Mouse (Mus musculus) lung, postnatal 0 days (tissue): ENCODE results near the gene Ankrd33. TPM values are rescaled to one million over a fixed set of nuclear protein-coding genes. Genes with fewer than 3 reads are reported as not detected.

ENCODE experiments used
- ATAC-seq: fragments of 200-750 bp; cut with Nextera tagmentation; 2 replicates; pipeline ENCODE4 v1.8.0; 2017; ENCODE audit warnings: moderate library complexity
- DNase-seq: peaks from one replicate; pipeline ENCODE4 v3.0.0-alpha.2; 2016; ENCODE audit warnings: low spot score
- H3K27ac ChIP-seq: fragments of 300-500 bp; sonication (generic); 2 replicates; pipeline ENCODE4 v1.5.1; 2014; ENCODE audit warnings: antibody characterized with exemption, mild to moderate bottlenecking, low read length, mixed read lengths
- H3K27me3 ChIP-seq: fragments of 300-500 bp; sonication (generic); replicated peaks from 2 replicates; pipeline ENCODE4 v1.6.1; 2014; ENCODE audit warnings: low read length, mixed read lengths; ENCODE audit not compliant: insufficient read depth
- H3K36me3 ChIP-seq: fragments of 300-500 bp; sonication (generic); 2 replicates; pipeline ENCODE4 v1.6.1; 2014; ENCODE audit warnings: low read length, mixed read lengths; ENCODE audit not compliant: insufficient read depth
- H3K4me1 ChIP-seq: fragments of 300-500 bp; sonication (generic); 2 replicates; pipeline ENCODE4 v1.6.1; 2014; ENCODE audit warnings: antibody characterized with exemption, low read depth, low read length, mixed read lengths; ENCODE audit not compliant: insufficient read depth
- H3K4me2 ChIP-seq: fragments of 300-500 bp; sonication (generic); replicated peaks from 2 replicates; pipeline ENCODE4 v1.6.1; 2014; ENCODE audit warnings: low read depth, mild to moderate bottlenecking, low read length, moderate library complexity, mixed read lengths
- H3K4me3 ChIP-seq: fragments of 300-500 bp; sonication (generic); 2 replicates; pipeline ENCODE4 v1.5.1; 2014; ENCODE audit warnings: low read depth, low read length
- H3K9ac ChIP-seq: fragments of 300-500 bp; sonication (generic); replicated peaks from 2 replicates; pipeline ENCODE4 v1.6.1; 2014; ENCODE audit warnings: low read depth, mild to moderate bottlenecking
- H3K9me3 ChIP-seq: fragments of 300-500 bp; sonication (generic); 2 replicates; pipeline ENCODE4 v1.6.1; 2016; ENCODE audit warnings: low read length, mixed read lengths
- CTCF ChIP-seq: IDR thresholded peaks from 2 replicates; pipeline ENCODE4 v1.5.1; 2016; ENCODE audit warnings: antibody characterized with exemption, mild to moderate bottlenecking
- EP300 ChIP-seq: IDR thresholded peaks from 2 replicates; pipeline ENCODE4 v1.6.1; 2016; ENCODE audit warnings: antibody characterized with exemption, mild to moderate bottlenecking, control low read depth
- WGBS: fragments of 180-500 bp; shearing (Covaris S2); extraction: QIAGEN DNeasy Blood & Tissue Kit; methylation state at CpG from one replicate; pipeline ENCODE4 v1.1.7; 2014; 5-methylcytosine and 5-hydroxymethylcytosine counted together
- polyA plus RNA-seq: library from polyadenylated mRNA; unstranded; fragments of >200 nt; fragmentation: Nextera tagmentation; extraction: Ambion mirVana; gene quantifications from 2 replicates; pipeline ENCODE4 v1.2.1, GENCODE M21; 2015

Gene Ankrd33
- polyA plus RNA-seq, 1 experiment from 2014 or later: not detected

DNA sequence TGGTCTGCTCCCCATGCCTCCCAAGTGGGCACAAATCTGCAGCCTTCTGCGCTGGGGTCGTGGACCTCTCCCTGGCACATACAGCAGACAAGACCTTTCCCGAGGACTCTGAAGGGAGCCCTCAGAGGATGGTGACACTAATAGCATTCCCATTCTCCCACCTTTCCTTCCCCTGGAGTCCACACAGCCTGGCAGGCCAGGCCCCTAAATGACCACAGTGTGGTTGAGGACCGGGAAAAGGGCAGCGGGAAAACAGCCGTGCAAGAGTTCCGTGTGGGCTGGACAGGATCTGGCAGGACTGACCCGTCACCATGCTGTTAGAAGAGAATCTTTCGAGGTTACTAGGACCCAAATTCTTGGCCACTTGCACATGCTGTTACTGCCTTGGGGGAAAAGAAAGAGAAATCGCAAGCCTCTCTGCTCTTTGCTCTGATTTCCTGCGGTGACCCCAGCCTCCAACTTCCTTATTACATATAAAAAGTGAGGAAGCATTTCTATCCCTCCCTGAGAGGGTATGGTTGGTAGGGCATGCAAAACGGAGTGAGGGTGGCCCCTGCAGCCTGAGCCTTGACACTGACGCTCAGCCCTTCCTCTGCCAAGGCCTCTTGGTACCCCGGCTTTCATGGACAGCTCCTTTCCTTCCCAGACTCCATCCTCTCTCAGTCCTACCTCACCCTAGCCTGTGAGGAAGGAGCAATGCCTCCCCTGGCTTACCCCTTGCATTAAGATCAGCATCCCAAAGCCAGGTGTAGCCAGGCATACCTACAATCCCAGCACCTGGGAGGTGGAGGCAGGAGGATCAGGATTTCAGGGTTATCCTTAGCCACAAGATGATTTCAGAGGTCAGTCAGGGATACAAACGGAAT lies 30.8 kb downstream of the Ankrd33 start:
- peaks cover 19% of the 10 kb centered on the region; the same call in 1 of the 2 replicates for H3K4me1 ChIP-seq
- no peak overlapping the region for H3K9ac ChIP-seq
- no peak for TF ChIP-seq EP300
- TF ChIP-seq CTCF: peak; percentile 37
- ATAC-seq: no peak
- 40% methylated on average over 15 of the region's 15 CpGs for WGBS
- H3K27me3 ChIP-seq: no peaks in the 10 kb centered on the region
- H3K4me2 ChIP-seq: peak overlapping the region; percentile 39
- H3K36me3 ChIP-seq: peaks cover 4% of the 10 kb centered on the region; the same call in 1 of the 2 replicates
- no peaks in the 10 kb centered on the region for H3K9me3 ChIP-seq
- H3K27ac ChIP-seq: peak overlapping the region; percentile 70
- no peak overlapping the region for H3K4me3 ChIP-seq
- DNase-seq: peak; percentile 49

- H3K9me3 ChIP-seq: no peaks in the 10 kb centered on the region
- no peak for ATAC-seq
- TF ChIP-seq EP300: no peak
- TF ChIP-seq CTCF: no peak; the same call in 1 of the 2 replicates
- peak overlapping the region; percentile 70 for H3K27ac ChIP-seq
- peaks cover 4% of the 10 kb centered on the region; the same call in 1 of the 2 replicates for H3K36me3 ChIP-seq
- no peak overlapping the region for H3K4me3 ChIP-seq
- H3K27me3 ChIP-seq: no peaks in the 10 kb centered on the region
- H3K4me2 ChIP-seq: peak overlapping the region; percentile 17; the same call in 1 of the 2 replicates
- DNase-seq: no peak
- H3K4me1 ChIP-seq: peaks cover 15% of the 10 kb centered on the region; the same call in 1 of the 2 replicates
- WGBS: 51% methylated on average over 16 of the region's 16 CpGs
- H3K9ac ChIP-seq: no peak overlapping the region
These were observed 31.8 kb downstream of the Ankrd33 start for GRCm38 (mm10) chr15:101147115-101147909.

- H3K4me2 ChIP-seq: peak overlapping the region; percentile 17; the same call in 1 of the 2 replicates
These were observed 32.3 kb downstream of the Ankrd33 start for GRCm38 (mm10) chr15:101147910-101148273.

DNA sequence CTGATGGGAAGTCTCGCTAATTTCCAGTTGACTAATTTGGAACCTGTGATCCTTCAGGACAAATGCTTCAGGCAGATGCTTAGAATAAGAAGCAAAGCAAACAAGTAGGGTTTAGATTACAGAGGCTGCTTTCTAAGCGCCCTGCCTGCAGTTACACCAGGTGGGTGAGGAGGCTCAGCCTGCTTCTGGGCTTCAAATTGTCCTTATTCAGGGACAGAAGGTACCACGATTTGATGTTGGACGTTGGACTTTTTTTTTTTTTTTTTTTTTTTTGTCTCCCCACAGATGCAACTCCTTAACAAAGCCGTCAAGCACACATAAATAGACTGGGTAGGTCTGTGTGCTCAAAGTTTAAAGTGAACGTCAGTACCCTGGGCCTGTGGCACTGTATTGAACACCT lies 33.0 kb downstream of the Ankrd33 start:
- DNase-seq: no peak
- H3K4me1 ChIP-seq: peaks cover 10% of the 10 kb centered on the region; the same call in 1 of the 2 replicates
- WGBS: 54% methylated on average over 6 of the region's 6 CpGs
- no peak overlapping the region for H3K4me3 ChIP-seq
- H3K27ac ChIP-seq: peak overlapping the region; percentile 70
- TF ChIP-seq CTCF: no peak
- TF ChIP-seq EP300: no peak
- no peak overlapping the region for H3K9ac ChIP-seq
- no peaks in the 10 kb centered on the region for H3K27me3 ChIP-seq
- peaks cover 1% of the 10 kb centered on the region; the same call in 1 of the 2 replicates for H3K36me3 ChIP-seq
- H3K4me2 ChIP-seq: no peak overlapping the region
- no peaks in the 10 kb centered on the region for H3K9me3 ChIP-seq
- no peak for ATAC-seq

More at GRCm38 (mm10) chr15:101147910-101148273, 32.3 kb downstream of the Ankrd33 start:
- ATAC-seq (peak; percentile 50), DNase-seq (peak; percentile 84)
- Histone ChIP-seq H3K4me3 (no peak overlapping the region), H3K36me3 (peaks cover 4% of the 10 kb centered on the region; the same call in 1 of the 2 replicates), H3K27ac (peak overlapping the region; percentile 70), H3K27me3 (no peaks in the 10 kb centered on the region), H3K4me1 (peaks cover 10% of the 10 kb centered on the region; the same call in 1 of the 2 replicates), H3K9me3 (no peaks in the 10 kb centered on the region), H3K9ac (no peak overlapping the region)
- WGBS: 6% methylated on average over 6 of the region's 6 CpGs
- TF ChIP-seq CTCF: no peak
- TF ChIP-seq EP300: peak; percentile 95

DNA sequence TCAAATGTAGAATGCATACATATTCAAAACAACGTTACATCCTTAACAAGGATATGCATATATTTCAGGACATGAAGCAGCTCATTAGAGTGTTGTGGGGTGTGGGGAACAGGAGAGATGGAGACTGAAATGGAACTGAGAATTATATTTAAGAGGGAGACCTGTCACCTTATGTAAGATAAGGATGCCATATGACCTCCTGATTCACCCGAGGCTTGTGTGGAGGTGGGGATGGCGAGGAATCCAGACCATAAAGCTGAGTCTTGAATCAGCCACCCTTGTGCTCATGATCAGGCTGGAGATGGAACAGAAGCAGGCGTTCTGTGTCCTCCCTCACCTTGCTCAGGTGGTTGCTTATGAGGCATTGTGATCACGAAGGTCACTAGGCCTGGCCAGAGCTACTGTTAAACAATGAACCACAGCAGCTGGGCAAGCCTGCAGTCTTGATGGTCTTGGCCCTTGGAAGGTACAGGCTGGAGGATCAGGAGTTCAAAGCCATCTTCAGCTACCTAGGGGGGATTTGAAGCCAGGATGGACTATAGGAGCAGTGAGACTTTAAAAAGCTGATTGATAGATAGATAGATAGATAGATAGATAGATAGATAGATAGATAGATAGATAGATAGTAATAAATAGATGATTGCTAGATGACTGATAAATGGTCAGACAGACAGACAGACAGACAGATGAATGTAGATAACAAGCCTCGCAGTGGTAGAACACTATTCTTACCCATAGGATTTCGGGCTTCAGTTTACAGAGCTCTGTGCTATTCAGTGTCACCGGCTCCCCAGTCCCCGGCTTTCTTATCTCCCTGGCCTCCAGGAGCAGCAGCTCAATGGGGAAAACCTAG lies 36.1 kb downstream of the Ankrd33 start:
- ATAC-seq: no peak
- Histone ChIP-seq H3K36me3 (no peaks in the 10 kb centered on the region), H3K9ac (no peak overlapping the region), H3K4me3 (no peak overlapping the region), H3K4me2 (no peak overlapping the region), H3K27ac (no peak overlapping the region), H3K27me3 (no peaks in the 10 kb centered on the region), H3K9me3 (no peaks in the 10 kb centered on the region), H3K4me1 (peaks cover 2% of the 10 kb centered on the region; the same call in 1 of the 2 replicates)
- DNase-seq: no peak
- 72% methylated on average over 9 of the region's 9 CpGs for WGBS
- no peak for TF ChIP-seq EP300
- no peak for TF ChIP-seq CTCF
